Mouse (Mus musculus): ENCODE data around the gene Nrtn. TPM values are rescaled to one million over a fixed set of nuclear protein-coding genes. Genes with fewer than 3 reads are reported as not detected.

Nrtn gene
- 1.0 and 1.2 TPM in 2 replicates for polyA plus RNA-seq (2012; rRNA removed)

GRCm38 (mm10) chr17:56757416-56758123 lies at the start of gene Nrtn:
Gene Nrtn, minus strand, starts transcription at chr17:56757530.

GRCm38 (mm10) chr17:56769950-56770349 lies 12.6 kb upstream of the Nrtn start, which contains the start of gene Prr22:
Gene Prr22, plus strand, starts transcription at chr17:56770250.

DNA sequence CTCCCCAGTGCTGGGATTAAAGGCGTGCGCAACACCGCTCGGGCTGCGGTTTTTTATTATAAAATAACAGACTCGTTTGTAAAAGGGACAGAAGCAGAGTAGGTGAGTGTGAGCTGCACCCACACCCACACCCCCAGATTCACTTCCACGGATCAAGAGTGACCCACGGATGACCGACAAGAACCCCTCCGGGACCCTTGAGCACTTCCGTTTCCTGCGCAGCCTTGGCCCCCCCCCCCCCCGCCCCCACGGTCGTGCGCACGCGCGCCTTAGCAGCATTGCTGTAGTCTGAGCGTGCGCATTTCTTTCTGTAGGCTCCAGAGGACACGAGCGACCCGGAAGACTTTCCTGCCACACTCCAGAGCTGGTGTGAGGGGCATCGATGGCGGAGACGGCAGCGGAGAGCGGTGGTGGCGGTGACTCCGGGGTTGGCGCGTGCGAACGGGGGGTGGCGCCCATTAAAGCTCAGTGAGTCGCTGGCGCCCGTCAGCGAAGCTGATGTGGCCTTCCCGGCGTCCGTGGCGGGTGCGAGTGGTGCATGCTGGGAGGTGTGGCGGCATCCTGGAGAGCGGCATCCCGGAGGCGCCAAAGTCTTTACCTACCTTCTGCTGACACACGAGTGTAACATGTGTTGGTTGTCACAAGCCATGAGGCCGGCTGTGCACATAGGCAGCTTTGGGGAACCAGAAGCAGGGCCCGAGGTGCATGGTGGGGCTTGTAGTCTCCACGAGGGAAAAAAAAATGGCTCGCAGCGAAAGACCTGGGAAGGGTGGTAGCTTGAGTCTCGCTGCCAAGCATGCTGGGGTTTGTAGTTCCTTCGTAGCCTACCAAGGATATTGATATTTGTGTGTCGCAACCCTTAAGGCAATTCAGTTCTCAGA lies 7.4 kb upstream of the Nrtn start, which contains the start of gene Dus3l:
Dus3l (plus strand) TSS at position 284 of the 881 bp plus-strand sequence.

GRCm38 (mm10) chr17:56717363-56718058 lies 39.8 kb downstream of the Nrtn start, which contains the start of the genes Ndufa11 and Vmac:
Gene Ndufa11, plus strand, starts transcription at chr17:56717767.
Gene Vmac, minus strand, starts transcription at chr17:56718022.

Other genes with a start within 250 kb of the Nrtn start
- gene Znrf4, start 245.1 kb downstream of the Nrtn start, polyA plus RNA-seq (2012; rRNA removed): not detected in 2 replicates
- 0.24 and 0.25 TPM in 2 replicates for gene Gm20219, start 203.1 kb downstream of the Nrtn start, polyA plus RNA-seq (2012; rRNA removed)
- 37.3 and 41.5 TPM in 2 replicates for gene Safb2, start 172.9 kb downstream of the Nrtn start, polyA plus RNA-seq (2012; rRNA removed)
- gene Safb, start 172.7 kb downstream of the Nrtn start, polyA plus RNA-seq (2012; rRNA removed): 46.8 and 47.3 TPM in 2 replicates
- 81.6 and 101 TPM in 2 replicates for gene 2410015M20Rik, start 147.8 kb downstream of the Nrtn start, polyA plus RNA-seq (2012; rRNA removed)
- 1,924 and 1,951 TPM in 2 replicates for gene Rpl36, start 144.1 kb downstream of the Nrtn start, polyA plus RNA-seq (2012; rRNA removed)
- 43.5 and 46.6 TPM in 2 replicates for gene Lonp1, start 130.6 kb downstream of the Nrtn start, polyA plus RNA-seq (2012; rRNA removed)
- 0.31 and 0.44 TPM in 2 replicates for gene Catsperd, start 129.4 kb downstream of the Nrtn start, polyA plus RNA-seq (2012; rRNA removed)
- gene Ranbp3, start 84.2 kb downstream of the Nrtn start, polyA plus RNA-seq (2012; rRNA removed): 39.4 and 43.3 TPM in 2 replicates
- gene Ndufa11, start 39.8 kb downstream of the Nrtn start, polyA plus RNA-seq (2012; rRNA removed): 104 and 123 TPM in 2 replicates
- 2.4 and 2.5 TPM in 2 replicates for gene Vmac, start 39.5 kb downstream of the Nrtn start, polyA plus RNA-seq (2012; rRNA removed)
- 16.5 and 17.4 TPM in 2 replicates for gene Dus3l, start 7.2 kb upstream of the Nrtn start, polyA plus RNA-seq (2012; rRNA removed)
- 0.90 and 1.2 TPM in 2 replicates for gene Prr22, start 12.7 kb upstream of the Nrtn start, polyA plus RNA-seq (2012; rRNA removed)
- 8.5 and 10.7 TPM in 2 replicates for gene Rfx2, start 73.5 kb upstream of the Nrtn start, polyA plus RNA-seq (2012; rRNA removed)
- not detected in 2 replicates for gene Acsbg2, start 116.9 kb upstream of the Nrtn start, polyA plus RNA-seq (2012; rRNA removed)
- gene 1700061G19Rik, start 117.9 kb upstream of the Nrtn start, polyA plus RNA-seq (2012; rRNA removed): 0.01 TPM in 2 replicates
- gene Mllt1, start 177.9 kb upstream of the Nrtn start, polyA plus RNA-seq (2012; rRNA removed): 10.1 and 11.0 TPM in 2 replicates
- not detected in 2 replicates for gene Acer1, start 224.6 kb upstream of the Nrtn start, polyA plus RNA-seq (2012; rRNA removed)
- 57.9 and 62.5 TPM in 2 replicates for gene Clpp, start 232.8 kb upstream of the Nrtn start, polyA plus RNA-seq (2012; rRNA removed)
- 9.1 and 11.2 TPM in 2 replicates for gene Alkbh7, start 239.8 kb upstream of the Nrtn start, polyA plus RNA-seq (2012; rRNA removed)
- gene Pspn, start 242.5 kb upstream of the Nrtn start, polyA plus RNA-seq (2012; rRNA removed): not detected in 2 replicates